Mouse (Mus musculus) liver, adult 2 months (tissue): Measurements from ENCODE around the gene Gpr4. TPM values are rescaled to one million over a fixed set of nuclear protein-coding genes. Genes with fewer than 3 reads are reported as not detected.

Experiments used
- DNase-seq: peaks from one replicate; pipeline ENCODE4 v3.0.0-alpha.2; 2011; ENCODE audit warnings: low read depth, low spot score; ENCODE audit errors: extremely low read depth
- H3K27ac ChIP-seq: fragments of 200-500 bp; replicated peaks from 2 replicates; pipeline ENCODE4 v1.5.1; 2012; ENCODE audit warnings: low read depth, mild to moderate bottlenecking, control low read depth, inconsistent platforms, low read length; ENCODE audit not compliant: insufficient read depth
- H3K27me3 ChIP-seq: fragments of 200-500 bp; 2 replicates; pipeline ENCODE4 v1.6.1; 2012; ENCODE audit warnings: mild to moderate bottlenecking, moderate library complexity, low read length, inconsistent platforms; ENCODE audit not compliant: control insufficient read depth, insufficient read depth
- H3K36me3 ChIP-seq: fragments of 200-500 bp; 2 replicates; pipeline ENCODE4 v1.6.1; 2012; ENCODE audit warnings: low read length, inconsistent platforms; ENCODE audit not compliant: control insufficient read depth, insufficient read depth
- H3K4me1 ChIP-seq: fragments of 200-500 bp; 2 replicates; pipeline ENCODE4 v1.6.1; 2011; ENCODE audit warnings: low read length; ENCODE audit not compliant: control insufficient read depth, insufficient read depth
- H3K4me3 ChIP-seq: fragments of 200-500 bp; 2 replicates; pipeline ENCODE4 v1.5.1; 2011; ENCODE audit warnings: low read depth, mild to moderate bottlenecking, control low read depth, low read length, moderate library complexity; ENCODE audit not compliant: insufficient read depth
- H3K79me2 ChIP-seq: fragments of 200-500 bp; 2 replicates; pipeline ENCODE4 v1.6.1; 2012; ENCODE audit warnings: inconsistent platforms, mild to moderate bottlenecking, low read length, moderate library complexity; ENCODE audit not compliant: control insufficient read depth, insufficient read depth
- H3K9ac ChIP-seq: fragments of 200-500 bp; 2 replicates; pipeline ENCODE4 v1.6.1; 2012; ENCODE audit warnings: low read depth, mild to moderate bottlenecking, control low read depth, inconsistent platforms, low read length
- CTCF ChIP-seq: fragments of 200-500 bp; IDR thresholded peaks from 2 replicates; pipeline ENCODE4 v1.5.1; 2011; ENCODE audit warnings: low read depth, low read length, control low read depth
- POLR2A ChIP-seq: fragments of 200-500 bp; IDR thresholded peaks from 2 replicates; pipeline ENCODE4 v1.6.1; 2011; ENCODE audit warnings: low read length, control low read depth; ENCODE audit not compliant: insufficient read depth; ENCODE audit errors: extremely low read depth
- WGBS: fragments of 180-500 bp; shearing (Covaris S2); methylation state at CpG from one replicate; pipeline ENCODE4 v1.1.7; 2018; 5-methylcytosine and 5-hydroxymethylcytosine counted together
- polyA plus RNA-seq: library from polyadenylated mRNA; depleted of rRNA; stranded (reverse); fragments of >200 nt; gene quantifications from 2 replicates; pipeline ENCODE4 v1.2.3, GENCODE M21; 2012; rRNA removed
- total RNA-seq: library from RNA; depleted of rRNA; stranded (reverse); fragments of >200 nt; gene quantifications from 2 replicates; pipeline ENCODE4 v1.2.3, GENCODE M21; 2014; rRNA removed

Gpr4 gene
- total RNA-seq = 0.09 and 0.40 TPM in 2 replicates
- polyA plus RNA-seq = 1.8 and 2.7 TPM in 2 replicates

DNA sequence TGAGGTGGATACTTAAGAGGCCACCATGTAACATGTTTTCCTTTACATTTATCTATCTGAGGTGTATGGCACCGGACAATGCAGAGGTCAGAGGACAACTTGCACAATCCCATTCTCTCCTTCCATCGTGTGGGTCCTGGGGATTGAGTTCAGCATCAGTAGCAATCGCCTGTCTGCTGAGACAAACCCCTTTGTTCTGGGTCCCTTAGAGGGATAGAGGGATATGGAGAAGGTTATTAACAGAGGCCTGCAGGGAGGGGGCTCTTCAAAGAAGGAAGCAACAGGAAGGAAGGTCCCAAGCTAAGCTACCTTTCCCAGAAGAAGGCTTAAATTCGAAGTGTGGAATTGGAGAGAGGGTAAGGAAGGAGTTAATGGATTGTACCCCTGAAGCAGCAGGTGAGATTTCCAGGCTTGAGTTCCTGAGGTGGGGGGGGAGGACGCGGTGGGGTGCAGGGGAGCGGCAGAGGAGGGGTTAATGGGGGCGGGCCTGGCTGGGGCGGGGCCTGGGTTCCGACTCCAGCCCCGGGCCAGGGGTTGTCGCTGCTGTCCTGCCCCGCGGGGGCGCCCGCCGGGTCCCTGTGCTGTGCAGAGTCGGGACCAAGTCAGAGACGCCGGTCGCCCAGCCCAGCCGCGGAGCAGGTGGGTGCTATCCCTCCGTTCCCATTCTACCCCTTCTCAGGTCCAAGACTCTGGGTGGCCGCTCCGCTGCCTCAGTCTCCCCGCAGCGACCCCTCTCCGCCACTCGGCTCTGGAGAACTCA is at the start of gene Gpr4:
TSS of gene Gpr4 (plus strand) at position 543 of the 760 bp plus-strand sequence.
- Histone ChIP-seq H3K4me3 (peak within 1 kb of the TSS; percentile 73), H3K27me3 (no peaks in the 10 kb centered on the region), H3K79me2 (no peaks in the 10 kb centered on the region), H3K27ac (peak within 1 kb of the TSS; percentile 25), H3K4me1 (peaks cover 3% of the 10 kb centered on the region; the same call in 1 of the 2 replicates), H3K9ac (peak within 1 kb of the TSS; percentile 64), H3K36me3 (no peaks in the 10 kb centered on the region)
- TF ChIP-seq POLR2A (no peak), CTCF (0 out of 2 replicates have a peak, but pooled peaks have one; percentile 12)
- WGBS = 2% methylated on average over 29 of the region's 30 CpGs
- no peak for DNase-seq

DNA sequence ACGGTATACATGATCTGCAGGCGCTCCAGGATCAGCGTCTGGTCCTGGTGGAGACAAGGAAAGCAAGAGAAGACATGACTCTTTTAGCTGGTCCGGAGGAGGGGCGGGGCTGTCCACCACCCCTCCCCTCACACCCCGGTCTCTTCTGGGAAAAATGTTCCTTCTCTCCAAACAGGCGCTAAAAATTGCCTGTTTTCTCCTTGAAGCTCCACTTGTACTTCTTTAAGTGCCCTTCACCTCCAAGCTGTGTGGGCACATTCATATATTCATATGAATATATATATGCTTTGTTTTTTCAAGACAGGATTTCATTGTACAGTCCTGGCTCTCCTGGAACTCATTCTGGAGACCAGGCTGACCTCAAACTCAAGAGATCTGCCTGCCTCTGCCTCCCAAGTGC is 49.4 kb upstream of the Gpr4 start:
- Histone ChIP-seq H3K9ac (no peak overlapping the region), H3K4me3 (no peak overlapping the region), H3K27me3 (peaks cover 14% of the 10 kb centered on the region; the same call in 1 of the 2 replicates), H3K4me1 (no peaks in the 10 kb centered on the region), H3K27ac (no peak overlapping the region), H3K36me3 (no peaks in the 10 kb centered on the region), H3K79me2 (no peaks in the 10 kb centered on the region)
- 84% methylated on average over 7 of the region's 7 CpGs for WGBS
- no peak for TF ChIP-seq POLR2A
- no peak for DNase-seq

DNA sequence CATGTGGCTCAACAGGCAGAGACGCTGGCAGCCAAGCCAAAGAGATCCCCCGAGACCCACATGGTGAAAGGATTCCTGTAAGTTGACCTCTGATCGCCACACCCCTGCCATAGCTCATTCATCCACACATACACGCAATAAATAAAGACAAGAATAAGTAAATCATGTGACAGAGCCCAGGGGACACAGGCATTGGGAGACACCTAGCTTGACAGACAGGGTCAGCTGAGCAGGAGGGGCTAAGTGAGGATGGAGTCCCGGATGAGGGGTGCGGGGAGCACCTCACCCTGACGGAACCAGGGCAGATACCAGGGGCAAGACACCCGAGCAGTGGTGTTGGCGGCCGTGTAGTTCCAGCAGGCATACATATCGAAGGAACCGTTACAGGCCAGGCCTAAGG is 48.6 kb upstream of the Gpr4 start:
- H3K36me3 ChIP-seq = no peaks in the 10 kb centered on the region
- H3K27me3 ChIP-seq = peaks cover 14% of the 10 kb centered on the region; the same call in 1 of the 2 replicates
- TF ChIP-seq CTCF (no peak), POLR2A (no peak)
- H3K4me3 ChIP-seq = no peak overlapping the region
- no peaks in the 10 kb centered on the region for H3K79me2 ChIP-seq
- no peak for DNase-seq
- WGBS = 53% methylated on average over 12 of the region's 12 CpGs
- no peak overlapping the region for H3K9ac ChIP-seq
- no peak overlapping the region for H3K27ac ChIP-seq
- no peaks in the 10 kb centered on the region for H3K4me1 ChIP-seq

DNA sequence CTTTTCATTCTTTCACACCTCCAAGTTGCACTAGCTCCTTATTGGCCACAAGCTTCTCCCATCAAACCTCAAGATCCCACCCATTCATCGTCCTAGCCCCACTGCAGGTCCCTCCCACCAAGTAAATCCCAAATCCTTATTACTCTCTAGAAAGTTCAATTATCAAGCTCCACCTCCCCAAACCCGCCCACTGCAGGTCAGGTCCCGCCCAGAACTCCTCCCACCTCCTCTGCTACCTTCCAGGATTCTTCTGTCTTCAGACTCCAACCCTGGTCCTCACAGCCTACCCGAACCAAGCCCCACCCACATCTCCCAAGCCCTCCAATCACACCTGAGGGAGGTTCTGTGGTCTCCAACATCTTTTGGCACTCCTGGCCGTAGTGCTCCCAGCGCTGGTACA is 48.1 kb upstream of the Gpr4 start:
- Histone ChIP-seq H3K27me3 (peaks cover 14% of the 10 kb centered on the region; the same call in 1 of the 2 replicates), H3K36me3 (no peaks in the 10 kb centered on the region), H3K79me2 (no peaks in the 10 kb centered on the region), H3K9ac (no peak overlapping the region), H3K4me3 (no peak overlapping the region), H3K27ac (no peak overlapping the region), H3K4me1 (no peaks in the 10 kb centered on the region)
- no peak for TF ChIP-seq CTCF
- no peak for TF ChIP-seq POLR2A
- peak; percentile 5 for DNase-seq
- 3% methylated on average over 6 of the region's 6 CpGs for WGBS

DNA sequence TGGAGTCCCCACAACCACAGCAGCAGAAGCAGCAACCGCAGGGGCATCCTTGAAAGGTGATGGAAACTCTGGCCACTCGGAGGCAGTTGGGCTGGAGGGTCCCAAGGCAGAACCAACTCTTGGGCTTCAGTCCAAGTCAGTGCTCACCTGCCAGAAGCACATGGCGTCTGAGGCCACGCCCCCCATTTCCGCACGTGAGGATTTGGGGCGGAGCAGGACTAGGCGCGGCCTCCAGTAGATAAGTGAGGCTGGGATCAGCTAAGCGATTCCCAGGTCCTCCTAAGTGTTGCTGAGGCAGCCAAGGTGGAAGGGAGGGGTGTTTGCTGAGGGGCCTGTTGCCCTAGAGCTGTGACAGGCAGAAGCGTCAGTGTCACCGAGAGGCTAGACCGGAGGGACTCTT is 47.4 kb upstream of the Gpr4 start:
- no peaks in the 10 kb centered on the region for H3K4me1 ChIP-seq
- no peak for TF ChIP-seq POLR2A
- no peak for TF ChIP-seq CTCF
- 5% methylated on average over 13 of the region's 13 CpGs for WGBS
- peaks cover 10% of the 10 kb centered on the region; the same call in 1 of the 2 replicates for H3K27me3 ChIP-seq
- no peak overlapping the region for H3K9ac ChIP-seq
- H3K79me2 ChIP-seq = no peaks in the 10 kb centered on the region
- H3K36me3 ChIP-seq = no peaks in the 10 kb centered on the region
- H3K27ac ChIP-seq = no peak overlapping the region
- no peak overlapping the region for H3K4me3 ChIP-seq
- no peak for DNase-seq

DNA sequence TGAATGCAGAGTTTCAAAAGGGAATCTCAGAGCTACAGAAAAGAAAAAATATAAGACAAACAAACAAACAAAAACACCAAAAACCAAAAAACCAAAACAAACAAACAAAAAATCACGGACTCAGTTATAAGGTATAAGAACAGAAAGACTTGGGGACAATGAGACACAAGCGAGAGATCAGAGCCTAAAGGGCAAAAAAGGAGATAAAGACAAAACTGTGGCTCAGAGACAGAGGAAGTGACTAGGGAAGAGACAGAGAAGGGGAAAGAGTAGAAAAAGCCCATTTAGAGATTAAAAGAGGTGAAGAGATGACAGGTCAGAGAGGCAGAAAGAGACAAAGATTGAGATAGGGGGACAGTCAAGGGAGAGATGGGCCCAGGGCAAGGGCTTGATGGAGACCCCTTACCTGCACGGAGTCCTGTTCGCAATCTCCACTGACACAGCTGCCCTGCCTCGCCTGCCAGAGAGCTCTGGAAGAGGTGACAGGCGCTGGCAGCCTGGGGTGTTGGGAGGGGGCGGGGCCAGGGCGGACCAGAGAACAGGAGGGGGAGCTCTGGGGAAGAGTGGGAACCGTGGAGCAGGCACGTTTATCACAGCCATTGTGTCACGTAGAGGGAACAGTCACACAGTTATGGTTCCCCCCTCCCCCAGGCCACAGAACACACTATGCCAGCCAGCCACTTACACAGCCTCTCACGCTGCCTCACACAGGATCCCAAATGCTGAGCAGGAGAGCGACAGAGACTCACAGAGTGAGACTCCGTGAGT is 46.5 kb upstream of the Gpr4 start, which contains the start of gene Gipr:
TSS of gene Gipr (minus strand) at position 472 of the 768 bp plus-strand sequence.
- H3K4me1 ChIP-seq = no peaks in the 10 kb centered on the region
- peaks cover 10% of the 10 kb centered on the region; the same call in 1 of the 2 replicates for H3K27me3 ChIP-seq
- H3K36me3 ChIP-seq = no peaks in the 10 kb centered on the region
- no peak within 1 kb of the TSS for H3K4me3 ChIP-seq
- TF ChIP-seq CTCF (no peak), POLR2A (no peak)
- 13% methylated on average over 14 of the region's 14 CpGs for WGBS
- H3K27ac ChIP-seq = no peak within 1 kb of the TSS
- no peak for DNase-seq
- no peak within 1 kb of the TSS for H3K9ac ChIP-seq
- H3K79me2 ChIP-seq = no peaks in the 10 kb centered on the region
